8 mouse cellular contexts compared by ENCODE assay signal in the genomic region with DNA sequence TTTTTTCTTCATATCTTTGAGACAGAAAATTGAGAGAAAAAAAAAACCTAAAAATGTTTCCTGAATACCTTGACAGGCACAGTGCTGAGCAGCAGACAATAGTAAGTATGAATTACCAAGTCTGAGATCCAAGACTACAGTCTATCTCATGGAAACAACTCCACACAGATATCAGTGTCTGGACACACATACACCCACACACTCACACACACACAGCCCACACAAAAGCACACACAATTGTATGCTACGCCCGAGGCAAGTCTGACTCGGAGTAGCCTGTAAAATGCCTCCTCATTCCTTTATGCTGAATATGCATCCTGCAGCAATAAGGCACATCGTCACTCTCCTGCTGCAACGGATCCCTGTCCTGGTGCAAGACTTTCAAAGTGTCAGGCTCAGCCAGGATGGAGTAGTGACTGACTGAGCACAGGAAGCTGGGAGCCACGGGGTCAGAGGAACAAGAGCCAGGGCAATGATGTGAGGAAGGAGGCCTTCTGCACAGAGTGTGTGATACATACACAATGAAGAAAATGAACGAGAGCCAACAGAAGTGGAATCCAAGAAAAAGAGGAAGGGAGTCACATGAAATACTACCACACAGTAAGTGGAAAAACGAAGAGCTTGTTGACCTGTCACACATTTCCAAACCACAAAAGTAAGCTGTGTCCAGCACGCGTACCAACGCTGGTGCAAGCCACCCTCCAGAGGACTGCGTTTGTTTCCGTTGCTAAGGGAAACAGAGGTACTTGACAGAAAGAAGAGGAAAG. TPM values are rescaled to one million over a fixed set of nuclear protein-coding genes. Genes with fewer than 3 reads are reported as not detected.
A peak's percentile ranks its signal among the peaks of the same experiment; 100 is the strongest.
DNase-seq lines count a peak whose midpoint lies in the region; ATAC-seq and TF ChIP-seq lines count a peak whose summit lies in the region.
"Had no signal": no experiment of that assay in that cellular context is flagged by ENCODE, and none has a peak within 500 bp of the region (broad histone marks: within the 10 kb centered on the region; RNA-seq: fewer than 3 reads in every experiment).

No protein-coding gene starts in this region.

- no peak overlapping the region for H3K4me3 ChIP-seq in liver, embryonic 16.5 days (ENCODE audit: low read depth, low read length)
- H3K4me3 ChIP-seq in liver, embryonic 12.5 days, result no peak overlapping the region
- H3K4me3 ChIP-seq in heart, embryonic 13.5 days, result no peak overlapping the region
- no peak overlapping the region for H3K4me3 ChIP-seq in liver, postnatal 0 days (ENCODE audit: low read depth, low read length)
- no peak overlapping the region for H3K4me3 ChIP-seq in neural tube, embryonic 14.5 days (ENCODE audit: low read depth, low read length)

- no peak for DNase-seq in liver, postnatal 0 days
- no peak for DNase-seq in left cerebral cortex, postnatal 36 days (ENCODE audit: low spot score in 2 of 2)
- DNase-seq in ovary, postnatal 14 days (ENCODE audit: low spot score), result no peak
- DNase-seq: thymus, adult 18-20 months had no signal

- H3K27me3 ChIP-seq in liver, embryonic 16.5 days (ENCODE audit: control insufficient read depth, insufficient read depth, low read depth, low read length), result no peaks in the 10 kb centered on the region
- H3K27me3 ChIP-seq in liver, embryonic 12.5 days (replicated peaks), result no peaks in the 10 kb centered on the region
- H3K27me3 ChIP-seq in heart, embryonic 13.5 days (replicated peaks), result no peaks in the 10 kb centered on the region
- no peaks in the 10 kb centered on the region for H3K27me3 ChIP-seq in liver, postnatal 0 days (ENCODE audit: insufficient read depth, low read length)
- H3K27me3 ChIP-seq in neural tube, embryonic 14.5 days (ENCODE audit: control insufficient read depth, insufficient read depth, low read length), result no peaks in the 10 kb centered on the region

- no peaks in the 10 kb centered on the region for H3K9me3 ChIP-seq in liver, embryonic 16.5 days (replicated peaks; ENCODE audit: control insufficient read depth, low read length)
- H3K9me3 ChIP-seq in liver, embryonic 12.5 days (replicated peaks), result no peaks in the 10 kb centered on the region
- H3K9me3 ChIP-seq in heart, embryonic 13.5 days, result no peaks in the 10 kb centered on the region
- H3K9me3 ChIP-seq in liver, postnatal 0 days (ENCODE audit: low read length), result no peaks in the 10 kb centered on the region
- no peaks in the 10 kb centered on the region for H3K9me3 ChIP-seq in neural tube, embryonic 14.5 days (ENCODE audit: control insufficient read depth, low read length)

- TF ChIP-seq EP300 in liver, postnatal 0 days (IDR thresholded peaks at IDR 0.05; ENCODE audit: low read depth), result no peak

- H3K36me3 ChIP-seq in liver, embryonic 16.5 days (ENCODE audit: control insufficient read depth, insufficient read depth), result no peaks in the 10 kb centered on the region
- H3K36me3 ChIP-seq in liver, embryonic 12.5 days, result no peaks in the 10 kb centered on the region
- no peaks in the 10 kb centered on the region for H3K36me3 ChIP-seq in heart, embryonic 13.5 days
- no peaks in the 10 kb centered on the region for H3K36me3 ChIP-seq in liver, postnatal 0 days (replicated peaks; ENCODE audit: insufficient read depth, low read length)
- H3K36me3 ChIP-seq in neural tube, embryonic 14.5 days (ENCODE audit: control insufficient read depth, insufficient read depth, low read length), result no peaks in the 10 kb centered on the region

- intact Hi-C loops in left cerebral cortex, postnatal 36 days (cut with DNase I), result no loop called here

- no peak overlapping the region for H3K4me2 ChIP-seq in liver, embryonic 16.5 days (ENCODE audit: low read depth, low read length)
- no peak overlapping the region for H3K4me2 ChIP-seq in liver, embryonic 12.5 days
- peak overlapping the region; percentile 12 for H3K4me2 ChIP-seq in heart, embryonic 13.5 days
- H3K4me2 ChIP-seq in liver, postnatal 0 days (ENCODE audit: low read depth, low read length), result no peak overlapping the region
- H3K4me2 ChIP-seq in neural tube, embryonic 14.5 days (ENCODE audit: low read depth, low read length), result no peak overlapping the region

- TF ChIP-seq CTCF in liver, postnatal 0 days (IDR thresholded peaks at IDR 0.05; ENCODE audit: low read depth), result no peak

- ATAC-seq in liver, embryonic 16.5 days (ENCODE audit: low read depth), result 0 out of 2 replicates have a peak, but pooled peaks have one; percentile 27
- no peak for ATAC-seq in liver, embryonic 12.5 days
- peak; percentile 31; the same call in 1 of the 2 replicates for ATAC-seq in heart, embryonic 13.5 days (ENCODE audit: extremely low read depth, insufficient number of reproducible peaks, low FRiP score, low TSS enrichment)
- peak; percentile 70 for ATAC-seq in liver, postnatal 0 days
- peak; percentile 58; the same call in 1 of the 2 replicates for ATAC-seq in neural tube, embryonic 14.5 days (ENCODE audit: low read depth)

- no peaks in the 10 kb centered on the region for H3K4me1 ChIP-seq in liver, embryonic 16.5 days (ENCODE audit: control insufficient read depth, low read depth, low read length)
- H3K4me1 ChIP-seq in liver, embryonic 12.5 days, result no peaks in the 10 kb centered on the region
- H3K4me1 ChIP-seq in heart, embryonic 13.5 days, result peaks cover 27% of the 10 kb centered on the region
- no peaks in the 10 kb centered on the region for H3K4me1 ChIP-seq in liver, postnatal 0 days (ENCODE audit: insufficient read depth)
- H3K4me1 ChIP-seq in neural tube, embryonic 14.5 days (ENCODE audit: control insufficient read depth, insufficient read depth, low read length), result peaks cover 10% of the 10 kb centered on the region; the same call in 1 of the 2 replicates

- 24% methylated on average over 13 of the region's 13 CpGs for WGBS in liver, embryonic 16.5 days (ENCODE audit: insufficient replicate concordance)
- WGBS in liver, embryonic 12.5 days (ENCODE audit: insufficient replicate concordance), result 38% methylated on average over 13 of the region's 13 CpGs
- WGBS in heart, embryonic 13.5 days, result 33% methylated on average over 13 of the region's 13 CpGs
- WGBS in liver, postnatal 0 days (ENCODE audit: insufficient replicate concordance), result 28% methylated on average over 13 of the region's 13 CpGs
- 49% methylated on average over 13 of the region's 13 CpGs for WGBS in neural tube, embryonic 14.5 days

- no peak overlapping the region for H3K9ac ChIP-seq in liver, embryonic 16.5 days (ENCODE audit: low read depth, low read length)
- no peak overlapping the region for H3K9ac ChIP-seq in liver, embryonic 12.5 days
- H3K9ac ChIP-seq in heart, embryonic 13.5 days, result peak overlapping the region; percentile 38; the same call in 1 of the 2 replicates
- no peak overlapping the region for H3K9ac ChIP-seq in liver, postnatal 0 days (replicated peaks)
- H3K9ac ChIP-seq in neural tube, embryonic 14.5 days (replicated peaks; ENCODE audit: low read depth, low read length), result no peak overlapping the region

- H3K27ac ChIP-seq in liver, embryonic 16.5 days (ENCODE audit: low read length), result no peak overlapping the region
- H3K27ac ChIP-seq in liver, embryonic 12.5 days, result no peak overlapping the region
- H3K27ac ChIP-seq in heart, embryonic 13.5 days (replicated peaks), result peak overlapping the region; percentile 74
- H3K27ac ChIP-seq in liver, postnatal 0 days (ENCODE audit: low read depth), result no peak overlapping the region
- H3K27ac ChIP-seq in neural tube, embryonic 14.5 days (ENCODE audit: low read depth, low read length), result no peak overlapping the region

RNA-seq across cellular contexts. Expression of a gene that starts 10.9 kb away (rescaled TPM):
- polyA plus RNA-seq in liver, embryonic 16.5 days (2015; fragmentation: Nextera tagmentation; extraction: Ambion mirVana), result 0.19 and 0.40 TPM in 2 replicates
- polyA plus RNA-seq in liver, embryonic 12.5 days (2016; fragmentation: Nextera tagmentation; extraction: Ambion mirVana), result 0.56 and 0.93 TPM in 2 replicates
- polyA plus RNA-seq in heart, embryonic 13.5 days (2015; fragmentation: Nextera tagmentation; extraction: Ambion mirVana), result 6.9 TPM in 2 replicates
- 0.15 and 0.33 TPM in 2 replicates for polyA plus RNA-seq in liver, postnatal 0 days (2015; fragmentation: Nextera tagmentation; extraction: Ambion mirVana)
- 59.9 and 60.1 TPM in 2 replicates for polyA plus RNA-seq in neural tube, embryonic 14.5 days (2014; fragmentation: Nextera tagmentation; extraction: Ambion mirVana)
- 100 to 1,000 TPM; 200 to 222 TPM for total RNA-seq in left cerebral cortex, postnatal 36 days (2021)
